Mouse (Mus musculus) bone marrow, adult 2 months (tissue): Measurements from ENCODE around the gene Snx14.

ENCODE experiments used
- CTCF ChIP-seq: fragments of 200-500 bp; IDR thresholded peaks from 2 replicates; pipeline ENCODE4 v1.5.1; 2011; ENCODE audit warnings: low read length, control low read depth; ENCODE audit not compliant: control insufficient read depth, insufficient read depth
- POLR2A ChIP-seq: fragments of 200-500 bp; IDR thresholded peaks from 2 replicates; pipeline ENCODE4 v1.6.1; 2011; ENCODE audit warnings: low read depth, mild to moderate bottlenecking, control low read depth, low read length, borderline replicate concordance; ENCODE audit not compliant: control insufficient read depth

DNA sequence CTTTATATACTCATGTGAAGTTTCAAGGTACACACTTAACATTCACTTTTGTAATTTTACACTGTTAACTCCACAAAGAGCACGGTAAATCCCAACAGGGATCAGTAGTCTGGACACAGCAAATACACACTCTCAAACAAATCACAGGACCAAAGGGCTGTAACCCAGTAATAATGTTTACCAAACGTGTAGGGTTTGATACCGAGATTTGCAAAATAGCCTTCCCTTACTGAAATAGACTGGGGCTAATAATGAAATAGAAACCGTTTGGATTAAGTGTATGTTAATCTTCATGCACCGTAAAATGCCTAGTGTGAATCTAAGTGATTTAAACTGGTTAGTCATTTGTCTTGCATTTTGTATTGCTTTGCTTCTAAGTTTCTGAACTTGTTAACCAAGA is 1.2 kb upstream of the Snx14 start:
- no peak for TF ChIP-seq POLR2A
- no peak for TF ChIP-seq CTCF
